Mouse (Mus musculus): ENCODE data around the gene Rtkn. TPM values are rescaled to one million over a fixed set of nuclear protein-coding genes. Genes with fewer than 3 reads are reported as not detected.

Rtkn gene
- total and polyA plus RNA-seq, 2 experiments from 2014 or later: 12.5 to 45.9 TPM

- peak within 1 kb of the TSS; percentile 61 for H3K9ac ChIP-seq (replicated peaks; ENCODE audit: low read depth, low read length)
- H3K36me3 ChIP-seq (replicated peaks; ENCODE audit: control insufficient read depth, insufficient read depth, low read length): peaks cover 21% of the 10 kb centered on the region
- H3K4me1 ChIP-seq (ENCODE audit: control insufficient read depth, insufficient read depth): peaks cover 13% of the 10 kb centered on the region
- H3K4me2 ChIP-seq (ENCODE audit: low read depth, low read length): peak within 1 kb of the TSS; percentile 84
- H3K27me3 ChIP-seq (ENCODE audit: control insufficient read depth, insufficient read depth, low read length): no peaks in the 10 kb centered on the region
- peak; percentile 87 for DNase-seq (ENCODE audit: low spot score)
- under 1% methylated on average over 44 of the region's 58 CpGs for WGBS
- H3K4me3 ChIP-seq (ENCODE audit: low read depth, low read length): peak within 1 kb of the TSS; percentile 64
- no peaks in the 10 kb centered on the region for H3K9me3 ChIP-seq (replicated peaks; ENCODE audit: control insufficient read depth, low read length)
- H3K27ac ChIP-seq (ENCODE audit: low read depth): peak within 1 kb of the TSS; percentile 73
- peak; percentile 92 for ATAC-seq (ENCODE audit: insufficient read depth, low read depth)
- TF ChIP-seq CTCF (IDR thresholded peaks at IDR 0.05; ENCODE audit: low read depth) (peak; percentile 38; the same call in 1 of the 2 replicates), EP300 (IDR thresholded peaks at IDR 0.05; ENCODE audit: low read depth) (no peak)
Observed at GRCm38 (mm10) chr6:83115011-83115671, 20.1 kb upstream of the Rtkn start, which contains the start of gene Mogs. Gene Mogs, plus strand, starts transcription at chr6:83115496.

DNA sequence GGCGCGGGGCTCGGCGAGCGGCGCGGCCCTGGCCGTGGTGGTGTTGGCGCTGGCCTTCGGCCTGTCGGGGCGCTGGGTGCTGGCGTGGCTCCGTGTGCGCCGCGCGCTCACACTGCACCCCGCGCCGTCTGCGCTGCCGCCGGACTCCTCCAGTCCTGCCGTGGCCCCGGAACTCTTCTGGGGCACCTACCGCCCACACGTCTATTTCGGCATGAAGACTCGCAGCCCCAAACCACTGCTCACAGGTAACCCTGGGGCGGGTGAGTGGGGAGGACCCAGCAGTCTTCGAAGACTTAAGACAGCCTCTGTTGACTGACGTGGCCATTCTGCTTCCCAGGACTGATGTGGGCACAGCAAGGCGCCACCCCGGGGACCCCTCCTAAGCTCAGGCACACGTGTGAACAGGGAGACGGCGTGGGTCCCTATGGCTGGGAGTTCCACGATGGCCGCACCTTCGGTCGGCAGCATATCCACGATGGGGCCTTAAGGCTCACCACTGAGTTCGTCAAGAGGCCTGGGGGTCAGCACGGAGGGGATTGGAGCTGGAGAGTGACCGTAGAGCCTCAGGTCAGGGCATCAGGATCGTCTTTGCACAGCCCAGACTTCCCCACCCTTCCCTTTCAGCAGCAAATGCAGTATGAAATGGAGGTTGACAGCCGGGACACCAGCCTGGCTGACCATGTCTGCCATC lies 19.4 kb upstream of the Rtkn start:
- Histone ChIP-seq H3K4me3 (ENCODE audit: low read depth, low read length) (peak overlapping the region; percentile 64), H3K36me3 (replicated peaks; ENCODE audit: control insufficient read depth, insufficient read depth, low read length) (peaks cover 20% of the 10 kb centered on the region), H3K27ac (ENCODE audit: low read depth) (peak overlapping the region; percentile 73), H3K9ac (replicated peaks; ENCODE audit: low read depth, low read length) (peak overlapping the region; percentile 61), H3K9me3 (replicated peaks; ENCODE audit: control insufficient read depth, low read length) (no peaks in the 10 kb centered on the region), H3K4me2 (ENCODE audit: low read depth, low read length) (peak overlapping the region; percentile 84), H3K4me1 (ENCODE audit: control insufficient read depth, insufficient read depth) (peaks cover 15% of the 10 kb centered on the region), H3K27me3 (ENCODE audit: control insufficient read depth, insufficient read depth, low read length) (no peaks in the 10 kb centered on the region)
- ATAC-seq (ENCODE audit: insufficient read depth, low read depth): peak; percentile 61
- TF ChIP-seq CTCF (IDR thresholded peaks at IDR 0.05; ENCODE audit: low read depth) (no peak), EP300 (IDR thresholded peaks at IDR 0.05; ENCODE audit: low read depth) (no peak)
- WGBS: under 1% methylated on average over 33 of the region's 48 CpGs
- DNase-seq (ENCODE audit: low spot score): no peak

GRCm38 (mm10) chr6:83116373-83117164 lies 18.7 kb upstream of the Rtkn start:
- Histone ChIP-seq H3K27me3 (ENCODE audit: control insufficient read depth, insufficient read depth, low read length) (no peaks in the 10 kb centered on the region), H3K9ac (replicated peaks; ENCODE audit: low read depth, low read length) (peak overlapping the region; percentile 61), H3K4me2 (ENCODE audit: low read depth, low read length) (peak overlapping the region; percentile 84), H3K4me1 (ENCODE audit: control insufficient read depth, insufficient read depth) (peaks cover 15% of the 10 kb centered on the region), H3K36me3 (replicated peaks; ENCODE audit: control insufficient read depth, insufficient read depth, low read length) (peaks cover 15% of the 10 kb centered on the region), H3K9me3 (replicated peaks; ENCODE audit: control insufficient read depth, low read length) (no peaks in the 10 kb centered on the region), H3K4me3 (ENCODE audit: low read depth, low read length) (peak overlapping the region; percentile 64), H3K27ac (ENCODE audit: low read depth) (no peak overlapping the region)
- WGBS: 69% methylated on average over 11 of the region's 11 CpGs
- no peak for DNase-seq (ENCODE audit: low spot score)
- no peak for ATAC-seq (ENCODE audit: insufficient read depth, low read depth)
- TF ChIP-seq EP300 (IDR thresholded peaks at IDR 0.05; ENCODE audit: low read depth): no peak

DNA sequence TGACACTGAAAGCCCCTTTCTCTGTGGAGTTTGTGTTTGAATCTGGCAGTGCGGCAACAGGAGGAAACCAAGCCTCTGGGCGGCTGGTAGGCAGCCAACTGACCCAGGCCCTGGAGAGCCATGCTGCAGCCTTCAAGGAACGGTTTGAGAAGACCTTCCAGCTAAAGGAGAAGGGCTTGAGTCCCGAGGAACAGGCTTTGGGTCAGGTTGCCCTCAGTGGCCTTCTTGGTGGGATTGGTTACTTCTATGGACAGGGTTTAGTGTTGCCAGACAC lies 18.2 kb upstream of the Rtkn start:
- no peaks in the 10 kb centered on the region for H3K9me3 ChIP-seq (replicated peaks; ENCODE audit: control insufficient read depth, low read length)
- WGBS: 90% methylated on average over 4 of the region's 4 CpGs
- TF ChIP-seq EP300 (IDR thresholded peaks at IDR 0.05; ENCODE audit: low read depth): no peak
- no peak for TF ChIP-seq CTCF (IDR thresholded peaks at IDR 0.05; ENCODE audit: low read depth)
- no peaks in the 10 kb centered on the region for H3K27me3 ChIP-seq (ENCODE audit: control insufficient read depth, insufficient read depth, low read length)
- no peak for ATAC-seq (ENCODE audit: insufficient read depth, low read depth)
- H3K4me2 ChIP-seq (ENCODE audit: low read depth, low read length): no peak overlapping the region
- H3K9ac ChIP-seq (replicated peaks; ENCODE audit: low read depth, low read length): no peak overlapping the region
- no peak overlapping the region for H3K4me3 ChIP-seq (ENCODE audit: low read depth, low read length)
- no peak for DNase-seq (ENCODE audit: low spot score)
- peaks cover 15% of the 10 kb centered on the region for H3K36me3 ChIP-seq (replicated peaks; ENCODE audit: control insufficient read depth, insufficient read depth, low read length)
- H3K27ac ChIP-seq (ENCODE audit: low read depth): no peak overlapping the region
- H3K4me1 ChIP-seq (ENCODE audit: control insufficient read depth, insufficient read depth): peaks cover 14% of the 10 kb centered on the region; the same call in 1 of the 2 replicates

- no peaks in the 10 kb centered on the region for H3K27me3 ChIP-seq (ENCODE audit: control insufficient read depth, insufficient read depth, low read length)
- WGBS: 91% methylated on average over 13 of the region's 13 CpGs
- no peak for DNase-seq (ENCODE audit: low spot score)
- ATAC-seq (ENCODE audit: insufficient read depth, low read depth): no peak
- H3K4me2 ChIP-seq (ENCODE audit: low read depth, low read length): no peak overlapping the region
- H3K9ac ChIP-seq (replicated peaks; ENCODE audit: low read depth, low read length): no peak overlapping the region
- peaks cover 18% of the 10 kb centered on the region; the same call in 1 of the 2 replicates for H3K4me1 ChIP-seq (ENCODE audit: control insufficient read depth, insufficient read depth)
- TF ChIP-seq EP300 (IDR thresholded peaks at IDR 0.05; ENCODE audit: low read depth) (no peak), CTCF (IDR thresholded peaks at IDR 0.05; ENCODE audit: low read depth) (no peak)
- no peak overlapping the region for H3K27ac ChIP-seq (ENCODE audit: low read depth)
- peaks cover 15% of the 10 kb centered on the region for H3K36me3 ChIP-seq (replicated peaks; ENCODE audit: control insufficient read depth, insufficient read depth, low read length)
- H3K9me3 ChIP-seq (replicated peaks; ENCODE audit: control insufficient read depth, low read length): no peaks in the 10 kb centered on the region
- H3K4me3 ChIP-seq (ENCODE audit: low read depth, low read length): no peak overlapping the region
Observed at GRCm38 (mm10) chr6:83117616-83118015, 17.6 kb upstream of the Rtkn start.

Data from heart, postnatal 0 days (tissue).